Mouse (Mus musculus) heart, adult 2 months (tissue): ENCODE data around the gene Zmiz1.

Experiments used
- CTCF ChIP-seq: fragments of 200-600 bp; IDR thresholded peaks from 2 replicates; pipeline ENCODE4 v1.8.1; 2022; ENCODE audit warnings: antibody characterized with exemption, mild to moderate bottlenecking, moderate library complexity
- EP300 ChIP-seq: fragments of 200-500 bp; IDR thresholded peaks from 2 replicates; pipeline ENCODE4 v1.6.1; 2011; ENCODE audit warnings: low read depth, low read length, control low read depth; ENCODE audit not compliant: insufficient read depth

- TF ChIP-seq EP300, result no peak
- TF ChIP-seq CTCF, result no peak
Observed at GRCm38 (mm10) chr14:25508111-25508756, 49.2 kb downstream of the Zmiz1 start.
